Mouse (Mus musculus): ENCODE measurements around the gene Elmo3.

- TF ChIP-seq CTCF (IDR thresholded peaks at IDR 0.05; ENCODE audit: insufficient read depth, low read depth, low read length) (no peak), POLR2A (IDR thresholded peaks at IDR 0.05; ENCODE audit: insufficient read depth, low read depth, low read length) (no peak)
Measured at GRCm38 (mm10) chr8:105278911-105279334, 26.5 kb upstream of the Elmo3 start.

Data from olfactory bulb, adult 2 months (tissue).